Mouse (Mus musculus) hindbrain, postnatal 0 days (tissue): ENCODE measurements around the gene Slc8a1. TPM values are rescaled to one million over a fixed set of nuclear protein-coding genes. Genes with fewer than 3 reads are reported as not detected.

Source experiments
- ATAC-seq: fragments of 200-750 bp; cut with Nextera tagmentation; 2 replicates; pipeline ENCODE4 v1.8.0; 2017; ENCODE audit warnings: mild to moderate bottlenecking, moderate TSS enrichment, moderate library complexity
- DNase-seq: peaks from one replicate; pipeline ENCODE4 v3.0.0-alpha.2; 2015; ENCODE audit warnings: low spot score
- H3K27ac ChIP-seq: fragments of 300-500 bp; sonication (generic); 2 replicates; pipeline ENCODE4 v1.5.1; 2014; ENCODE audit warnings: mild to moderate bottlenecking
- H3K27me3 ChIP-seq: fragments of 300-500 bp; sonication (generic); 2 replicates; pipeline ENCODE4 v1.6.1; 2014; ENCODE audit warnings: low read length, mixed read lengths; ENCODE audit not compliant: insufficient read depth
- H3K36me3 ChIP-seq: fragments of 300-500 bp; sonication (generic); 2 replicates; pipeline ENCODE4 v1.6.1; 2014; ENCODE audit warnings: low read length, mixed read lengths; ENCODE audit not compliant: insufficient read depth
- H3K4me1 ChIP-seq: fragments of 300-500 bp; sonication (generic); 2 replicates; pipeline ENCODE4 v1.6.1; 2014; ENCODE audit warnings: antibody characterized with exemption, low read length, mixed read lengths; ENCODE audit not compliant: insufficient read depth
- H3K4me2 ChIP-seq: fragments of 300-500 bp; sonication (generic); 2 replicates; pipeline ENCODE4 v1.6.1; 2014; ENCODE audit warnings: low read depth, mild to moderate bottlenecking, low read length, moderate library complexity, mixed read lengths
- H3K4me3 ChIP-seq: fragments of 300-500 bp; sonication (generic); 2 replicates; pipeline ENCODE4 v1.5.1; 2014; ENCODE audit warnings: low read length
- H3K9ac ChIP-seq: fragments of 300-500 bp; sonication (generic); replicated peaks from 2 replicates; pipeline ENCODE4 v1.6.1; 2014; ENCODE audit warnings: mild to moderate bottlenecking, low read length, moderate library complexity, mixed read lengths
- H3K9me3 ChIP-seq: fragments of 300-500 bp; sonication (generic); 2 replicates; pipeline ENCODE4 v1.6.1; 2016; ENCODE audit warnings: low read length, mixed read lengths
- CTCF ChIP-seq: IDR thresholded peaks from 2 replicates; pipeline ENCODE4 v1.5.1; 2016; ENCODE audit warnings: antibody characterized with exemption, control low read depth, low read depth
- WGBS: fragments of 180-500 bp; shearing (Covaris S2); extraction: QIAGEN DNeasy Blood & Tissue Kit; methylation state at CpG from one replicate; pipeline ENCODE4 v1.1.7; 2014; 5-methylcytosine and 5-hydroxymethylcytosine counted together
- polyA plus RNA-seq: library from polyadenylated mRNA; unstranded; fragments of >200 nt; fragmentation: Nextera tagmentation; extraction: Ambion mirVana; gene quantifications from 2 replicates; pipeline ENCODE4 v1.2.1, GENCODE M21; 2015
- total RNA-seq: library from RNA; depleted of rRNA; stranded (reverse); fragments of >200 nt; gene quantifications from 2 replicates; pipeline ENCODE4 v1.2.3, GENCODE M21; 2014

The Slc8a1 gene
- total and polyA plus RNA-seq, 2 experiments from 2014 or later, result 21.3 to 121 TPM

DNA sequence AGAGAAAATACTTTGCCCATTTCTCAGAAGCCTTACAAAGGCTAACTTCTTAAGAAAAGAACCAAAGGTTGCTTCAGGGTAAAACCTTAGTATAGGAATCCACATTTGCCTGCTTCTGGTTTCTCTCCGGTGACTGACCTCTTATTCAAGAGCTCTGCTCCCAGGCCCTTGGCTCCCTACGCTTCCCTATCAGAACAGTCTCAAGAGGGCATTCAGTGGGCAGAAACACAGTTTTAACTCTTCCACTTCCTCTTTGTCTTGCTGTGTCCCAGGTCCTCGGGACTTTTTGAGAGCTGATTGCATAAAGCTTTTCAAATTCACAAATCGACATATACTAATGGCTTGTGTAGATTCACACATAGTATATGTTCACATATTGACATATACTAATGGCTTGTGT is 73.3 kb downstream of the Slc8a1 start:
- no peak for ATAC-seq
- H3K9ac ChIP-seq, result no peak overlapping the region
- WGBS, result 89% methylated on average over 4 of the region's 4 CpGs

DNA sequence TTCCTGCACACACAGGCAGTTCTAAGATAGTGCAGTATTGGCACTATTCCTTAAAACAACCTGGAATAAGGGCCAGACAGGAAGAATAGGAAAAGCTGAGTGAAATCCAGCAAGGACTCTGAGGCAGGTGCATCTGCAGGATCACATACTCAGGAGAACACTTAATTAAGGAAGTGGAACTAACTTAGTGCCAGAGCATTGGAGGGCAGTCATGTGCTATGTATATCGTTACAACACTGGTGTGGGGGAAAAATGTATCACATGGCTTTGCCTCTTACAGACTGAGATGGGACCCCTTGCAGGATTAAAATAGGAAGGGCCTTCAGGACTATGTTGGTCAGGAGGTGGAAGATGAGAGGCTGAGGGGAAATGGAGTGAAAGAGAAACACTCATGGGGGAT is 80.3 kb downstream of the Slc8a1 start:
- H3K27me3 ChIP-seq, result no peaks in the 10 kb centered on the region
- DNase-seq, result no peak
- H3K27ac ChIP-seq, result no peak overlapping the region

More for the DNA sequence above, 73.3 kb downstream of the Slc8a1 start:
- Histone ChIP-seq H3K4me1 (no peaks in the 10 kb centered on the region), H3K4me2 (no peak overlapping the region), H3K27me3 (no peaks in the 10 kb centered on the region), H3K9me3 (no peaks in the 10 kb centered on the region), H3K36me3 (no peaks in the 10 kb centered on the region), H3K27ac (no peak overlapping the region), H3K4me3 (no peak overlapping the region)
- TF ChIP-seq CTCF, result no peak
- DNase-seq, result no peak

DNA sequence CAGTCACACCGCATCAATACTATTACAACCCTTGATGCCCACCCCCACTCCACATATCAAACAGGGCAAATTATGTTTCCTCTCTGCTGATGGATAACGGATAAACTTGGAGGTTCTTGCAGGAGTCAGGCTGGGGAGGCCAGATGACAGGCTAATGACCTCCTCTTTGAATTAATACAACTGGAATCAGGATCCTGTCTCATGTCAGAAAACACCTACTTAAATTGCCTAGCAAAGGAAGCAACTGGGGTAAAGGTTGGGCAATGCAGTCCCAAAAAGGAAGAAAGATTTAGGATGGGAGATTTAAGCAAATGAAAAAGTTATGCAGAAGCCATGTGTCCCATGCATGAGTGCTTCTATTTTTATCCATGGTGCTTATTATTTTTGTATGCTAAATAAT is 83.6 kb downstream of the Slc8a1 start:
- no peak overlapping the region for H3K27ac ChIP-seq
- no peak overlapping the region for H3K9ac ChIP-seq
- no peak for TF ChIP-seq CTCF
- H3K9me3 ChIP-seq, result no peaks in the 10 kb centered on the region
- H3K36me3 ChIP-seq, result no peaks in the 10 kb centered on the region
- ATAC-seq (no peak), DNase-seq (no peak)
- no peaks in the 10 kb centered on the region for H3K27me3 ChIP-seq
- WGBS, result 95% methylated on average over 2 of the region's 2 CpGs
- H3K4me1 ChIP-seq, result no peaks in the 10 kb centered on the region
- no peak overlapping the region for H3K4me2 ChIP-seq
- no peak overlapping the region for H3K4me3 ChIP-seq

More for the DNA sequence above, 80.3 kb downstream of the Slc8a1 start:
- 73% methylated on average over 1 of the region's 1 CpGs for WGBS
- Histone ChIP-seq H3K36me3 (no peaks in the 10 kb centered on the region), H3K4me3 (no peak overlapping the region), H3K9ac (no peak overlapping the region), H3K4me2 (no peak overlapping the region), H3K9me3 (no peaks in the 10 kb centered on the region), H3K4me1 (no peaks in the 10 kb centered on the region)
- ATAC-seq, result no peak
- no peak for TF ChIP-seq CTCF

DNA sequence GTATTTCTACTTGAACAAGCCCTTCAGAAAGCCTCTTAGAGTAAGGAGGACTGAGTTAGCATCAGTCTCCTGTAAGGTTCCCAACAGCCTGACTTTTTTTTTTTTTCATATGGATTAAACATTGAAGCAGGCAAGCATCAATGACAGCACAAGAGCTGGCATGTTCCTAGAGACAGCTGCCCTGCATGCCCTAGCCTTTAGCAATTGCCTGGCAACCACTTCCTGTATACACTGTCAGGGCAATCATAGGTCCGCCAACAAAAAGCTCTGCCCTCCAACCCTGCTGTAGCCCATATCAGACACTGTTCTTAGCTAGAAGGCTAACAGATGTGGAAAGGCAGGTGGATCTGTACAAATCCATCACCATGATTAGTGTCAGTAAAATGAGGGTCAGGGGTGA is 85.2 kb downstream of the Slc8a1 start:
- ATAC-seq (peak; percentile 59; the same call in 1 of the 2 replicates), DNase-seq (peak; percentile 29)
- no peaks in the 10 kb centered on the region for H3K9me3 ChIP-seq
- H3K27ac ChIP-seq, result no peak overlapping the region
- no peak overlapping the region for H3K4me2 ChIP-seq
- no peaks in the 10 kb centered on the region for H3K27me3 ChIP-seq
- H3K4me3 ChIP-seq, result no peak overlapping the region
- 37% methylated on average over 1 of the region's 1 CpGs for WGBS
- peaks cover 9% of the 10 kb centered on the region; the same call in 1 of the 2 replicates for H3K36me3 ChIP-seq
- no peaks in the 10 kb centered on the region for H3K4me1 ChIP-seq
- TF ChIP-seq CTCF, result no peak
- no peak overlapping the region for H3K9ac ChIP-seq

DNA sequence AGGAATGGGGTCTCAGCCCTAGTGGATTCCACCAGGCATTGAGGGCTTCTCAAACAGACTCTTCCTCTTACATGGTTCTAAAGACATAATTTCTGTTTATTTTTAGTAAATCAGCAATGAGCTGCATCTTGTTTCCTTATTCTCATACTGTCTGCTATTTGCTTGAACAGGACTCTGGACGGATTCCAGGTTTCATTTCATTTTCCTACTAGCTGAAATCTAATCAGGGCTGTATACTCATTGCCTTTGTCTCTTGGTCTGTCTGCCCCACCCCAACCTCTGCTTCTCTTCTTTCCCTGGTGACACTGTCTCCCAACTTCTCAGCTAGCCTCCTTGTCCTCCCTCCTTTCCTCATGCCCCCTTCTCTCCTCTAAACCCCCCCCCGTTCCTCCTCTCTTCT is 101.4 kb downstream of the Slc8a1 start:
- Histone ChIP-seq H3K9me3 (no peaks in the 10 kb centered on the region), H3K36me3 (no peaks in the 10 kb centered on the region), H3K9ac (no peak overlapping the region), H3K4me3 (no peak overlapping the region), H3K4me2 (no peak overlapping the region), H3K27me3 (no peaks in the 10 kb centered on the region), H3K27ac (no peak overlapping the region), H3K4me1 (no peaks in the 10 kb centered on the region)
- TF ChIP-seq CTCF, result no peak
- ATAC-seq (no peak), DNase-seq (no peak)
- 82% methylated on average over 2 of the region's 2 CpGs for whole genome bisulfite sequencing

DNA sequence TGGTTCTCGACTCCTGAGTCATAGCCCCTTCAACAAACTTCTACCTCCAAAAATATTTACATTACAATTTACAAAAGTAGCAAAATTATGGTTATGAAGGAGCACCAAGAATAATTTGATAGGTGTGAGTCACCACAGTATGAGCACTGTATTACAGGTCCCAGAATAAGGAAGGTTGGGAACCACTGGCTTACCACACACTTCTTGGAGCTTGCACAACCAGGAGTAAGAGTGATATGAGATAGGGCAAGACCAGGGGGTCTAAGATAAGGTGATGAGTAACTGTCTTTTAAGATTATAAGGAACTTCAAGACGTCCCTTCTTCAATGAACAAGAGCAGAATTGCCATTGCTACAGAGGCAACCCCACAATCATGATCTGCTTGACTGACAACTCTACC is 107.7 kb downstream of the Slc8a1 start:
- H3K4me3 ChIP-seq, result no peak overlapping the region
- H3K9me3 ChIP-seq, result no peaks in the 10 kb centered on the region
- DNase-seq (no peak), ATAC-seq (no peak)
- H3K9ac ChIP-seq, result no peak overlapping the region
- no peaks in the 10 kb centered on the region for H3K4me1 ChIP-seq
- H3K27ac ChIP-seq, result no peak overlapping the region
- H3K27me3 ChIP-seq, result no peaks in the 10 kb centered on the region
- no peak for TF ChIP-seq CTCF
- no peak overlapping the region for H3K4me2 ChIP-seq
- 83% methylated on average over 2 of the region's 2 CpGs for WGBS
- no peaks in the 10 kb centered on the region for H3K36me3 ChIP-seq

DNA sequence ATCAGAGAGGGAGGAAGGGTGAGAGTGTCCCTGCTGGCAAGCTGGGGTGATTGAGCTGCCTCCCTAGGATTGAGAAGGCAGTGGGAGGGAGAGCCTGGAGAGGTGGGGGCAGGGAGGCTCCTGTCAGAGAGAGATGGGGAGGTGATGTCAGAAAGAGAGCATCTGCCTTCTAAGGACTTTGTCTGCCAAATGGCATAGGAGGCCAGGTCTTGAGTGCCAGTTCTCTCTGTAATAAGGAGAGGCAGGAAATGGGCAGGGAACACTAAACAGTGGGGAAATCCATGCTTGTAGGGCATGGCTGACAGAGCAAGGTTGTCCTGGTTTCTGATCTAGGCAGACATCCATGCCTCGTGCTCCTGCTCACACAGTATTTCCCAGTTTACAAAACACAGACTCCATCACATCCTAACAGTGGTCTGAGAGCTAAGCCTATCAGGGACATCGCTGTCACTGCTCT is 117.0 kb downstream of the Slc8a1 start:
- Histone ChIP-seq H3K9ac (no peak overlapping the region), H3K4me1 (peaks cover 4% of the 10 kb centered on the region; the same call in 1 of the 2 replicates), H3K27ac (no peak overlapping the region), H3K4me2 (no peak overlapping the region), H3K9me3 (no peaks in the 10 kb centered on the region), H3K36me3 (no peaks in the 10 kb centered on the region), H3K4me3 (no peak overlapping the region), H3K27me3 (no peaks in the 10 kb centered on the region)
- peak; percentile 53 for ATAC-seq
- TF ChIP-seq CTCF, result no peak
- 57% methylated on average over 2 of the region's 2 CpGs for WGBS
- DNase-seq, result no peak
